Mouse (Mus musculus) neutrophil, adult 65 days (primary cell): ENCODE measurements around the gene Vps72. TPM values are rescaled to one million over a fixed set of nuclear protein-coding genes. Genes with fewer than 3 reads are reported as not detected.

Experiments used
- total RNA-seq: library from RNA; stranded (reverse); gene quantifications from 2 replicates; pipeline ENCODE4 v1.2.4, GENCODE M21; 2023

Gene Vps72
- 25.3 and 27.4 TPM in 2 replicates for total RNA-seq

DNA sequence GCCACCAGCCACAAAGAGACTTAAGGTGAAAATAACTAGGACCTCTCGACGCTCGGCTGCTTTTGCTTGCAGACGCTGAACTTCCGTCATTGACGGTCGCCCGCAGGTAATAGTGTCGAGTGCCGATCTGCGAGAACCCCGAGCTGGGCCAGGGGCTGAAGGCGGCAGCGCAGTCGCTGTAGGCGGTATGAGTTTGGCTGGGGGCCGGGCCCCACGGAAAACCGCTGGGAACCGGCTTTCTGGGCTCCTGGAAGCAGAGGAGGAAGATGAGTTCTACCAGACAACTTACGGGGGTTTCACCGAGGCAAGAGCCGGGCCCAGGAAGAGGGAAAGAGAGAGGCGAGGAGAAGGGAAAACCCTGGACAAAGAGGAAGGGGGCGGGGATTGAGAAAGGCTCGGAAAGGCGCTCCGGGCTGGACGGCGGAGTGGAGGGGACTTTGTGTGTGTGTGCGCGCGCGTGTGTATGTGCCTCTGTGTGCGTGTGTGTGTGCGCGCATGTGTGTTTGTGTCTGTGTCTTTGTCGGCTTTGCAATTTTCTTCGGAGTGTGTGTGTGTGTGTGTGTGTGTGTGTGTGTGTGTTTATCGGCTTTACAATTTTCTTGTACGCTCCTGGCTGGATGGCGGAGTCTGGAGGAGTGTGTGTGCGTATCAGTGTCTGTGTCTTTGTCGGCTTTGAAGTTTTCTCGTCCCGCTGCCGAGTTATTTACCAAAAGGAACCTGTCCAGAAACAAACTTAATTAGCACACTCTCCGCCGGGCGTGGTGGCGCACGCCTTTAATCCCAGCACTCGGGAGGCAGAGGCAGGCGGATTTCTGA is at the start of gene Vps72:
Vps72 (plus strand) TSS at position 112 of the 816 bp plus-strand sequence.

DNA sequence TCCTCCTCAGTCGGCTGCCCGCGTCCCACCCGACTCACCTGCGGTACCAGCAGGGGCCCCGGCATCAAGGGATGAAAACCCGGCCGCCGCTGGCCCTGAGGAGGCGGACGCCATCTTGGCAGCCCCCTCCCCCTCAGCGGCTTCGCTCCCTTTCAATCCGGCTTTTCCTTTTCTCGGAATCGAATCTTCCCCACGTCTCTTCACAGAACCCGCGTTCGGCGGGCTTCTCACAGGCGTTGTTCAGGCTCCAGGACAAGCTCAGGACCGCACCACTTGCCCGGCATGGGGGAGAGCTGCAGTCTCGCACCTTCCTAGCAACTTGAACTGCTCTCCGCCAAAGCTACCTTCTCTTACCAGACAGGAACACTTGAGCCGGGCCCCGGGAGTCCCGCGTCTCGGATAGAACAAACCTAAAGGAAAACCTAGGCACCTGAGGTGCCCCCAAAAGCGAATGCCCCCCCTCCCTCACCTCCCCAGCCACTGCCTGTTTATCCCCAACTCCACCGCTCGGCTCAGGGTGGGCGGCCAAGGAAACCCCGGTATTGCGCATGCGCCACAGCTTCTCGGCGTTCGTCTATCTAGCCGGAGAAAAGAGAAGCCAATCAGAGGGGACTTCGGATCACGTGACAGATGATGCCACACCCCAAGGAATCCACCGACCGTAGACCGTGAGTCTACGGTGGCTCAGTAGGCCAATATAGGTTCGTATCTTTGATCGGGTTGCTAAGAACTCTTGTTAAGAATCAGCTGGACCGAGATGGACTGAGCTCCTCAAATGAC is 4.3 kb upstream of the Vps72 start, which contains the start of gene Pip5k1a:
Pip5k1a (minus strand) TSS at position 593 of the 780 bp plus-strand sequence.

DNA sequence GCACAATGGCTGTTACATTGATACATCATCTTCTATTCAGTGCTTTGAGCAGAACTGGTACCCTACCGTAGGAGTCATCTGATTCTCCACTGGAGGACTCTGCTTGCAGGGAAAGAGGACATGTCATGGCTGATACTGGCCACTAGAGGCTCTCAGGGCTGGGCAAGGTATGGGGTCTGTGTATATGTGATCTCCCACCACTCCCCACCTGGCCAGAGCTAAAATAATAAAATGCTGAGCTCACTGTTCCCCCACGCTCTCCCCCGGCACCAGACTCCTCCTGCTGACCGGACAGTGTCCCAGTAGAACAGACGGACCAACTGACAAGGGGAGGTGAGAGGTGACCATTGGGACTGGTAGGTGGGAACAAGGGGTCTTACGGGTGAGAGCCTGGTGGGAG is 13.4 kb downstream of the Vps72 start, which contains the start of gene Tmod4:
Tmod4 (plus strand) TSS at position 231 of the 400 bp plus-strand sequence.

DNA sequence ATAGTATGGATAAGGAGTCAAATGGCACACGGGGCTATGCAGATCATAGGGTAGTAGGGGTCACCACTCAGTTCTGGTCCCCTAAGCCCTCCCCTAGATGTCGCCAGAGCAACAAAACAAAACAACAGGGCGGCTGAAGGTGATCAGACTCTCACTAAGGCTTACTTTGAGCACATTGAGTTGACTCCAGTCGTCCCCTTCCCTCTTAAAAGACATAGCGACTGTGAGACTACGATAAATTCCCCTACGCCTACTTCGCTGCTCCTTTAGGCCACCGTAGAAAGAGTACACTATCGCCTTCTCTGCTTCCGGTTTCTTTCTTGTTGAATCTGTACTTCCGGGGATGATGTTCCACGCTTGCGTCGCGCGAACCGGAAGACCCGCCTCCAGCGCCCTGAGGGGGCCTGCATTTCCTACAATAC is 22.9 kb downstream of the Vps72 start, which contains the start of the genes Scnm1 and Lysmd1:
Scnm1 (minus strand) TSS at position 332 of the 422 bp plus-strand sequence.
Lysmd1 (plus strand) TSS at position 409 of the 422 bp plus-strand sequence.

DNA sequence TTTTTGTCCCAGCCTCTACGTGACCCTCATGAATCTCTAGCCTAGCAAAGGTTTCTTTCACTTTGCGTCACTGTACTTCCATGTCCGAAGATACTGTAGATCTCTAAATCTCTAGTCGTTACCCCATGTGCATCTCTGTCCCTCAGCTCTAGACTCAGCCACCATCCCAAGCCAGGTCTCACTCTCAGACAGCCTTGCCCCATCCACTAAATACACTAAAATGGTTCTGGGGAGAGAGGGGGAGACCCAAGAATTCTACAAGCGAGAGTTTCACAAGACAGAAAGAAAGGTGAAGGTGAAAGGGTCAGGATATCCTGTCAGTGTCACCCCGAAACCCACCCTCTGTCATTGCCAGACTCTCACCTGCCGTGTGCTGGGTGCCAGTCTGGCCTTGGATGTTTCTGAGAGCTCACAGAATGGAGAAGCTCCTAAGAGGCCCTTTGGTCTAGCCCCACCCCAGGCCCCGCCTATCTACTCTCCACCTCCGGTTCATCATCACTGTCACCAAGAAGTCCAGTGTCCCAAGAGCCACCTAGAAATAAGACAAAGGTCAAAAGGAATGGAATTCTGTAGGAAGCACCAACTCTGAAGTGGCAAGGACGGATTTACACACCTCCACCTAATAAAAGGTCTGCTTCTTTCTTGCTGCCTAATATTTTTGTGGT is 31.3 kb downstream of the Vps72 start, which contains the start of gene Tnfaip8l2:
Tnfaip8l2 (minus strand) TSS at position 409 of the 665 bp plus-strand sequence.

DNA sequence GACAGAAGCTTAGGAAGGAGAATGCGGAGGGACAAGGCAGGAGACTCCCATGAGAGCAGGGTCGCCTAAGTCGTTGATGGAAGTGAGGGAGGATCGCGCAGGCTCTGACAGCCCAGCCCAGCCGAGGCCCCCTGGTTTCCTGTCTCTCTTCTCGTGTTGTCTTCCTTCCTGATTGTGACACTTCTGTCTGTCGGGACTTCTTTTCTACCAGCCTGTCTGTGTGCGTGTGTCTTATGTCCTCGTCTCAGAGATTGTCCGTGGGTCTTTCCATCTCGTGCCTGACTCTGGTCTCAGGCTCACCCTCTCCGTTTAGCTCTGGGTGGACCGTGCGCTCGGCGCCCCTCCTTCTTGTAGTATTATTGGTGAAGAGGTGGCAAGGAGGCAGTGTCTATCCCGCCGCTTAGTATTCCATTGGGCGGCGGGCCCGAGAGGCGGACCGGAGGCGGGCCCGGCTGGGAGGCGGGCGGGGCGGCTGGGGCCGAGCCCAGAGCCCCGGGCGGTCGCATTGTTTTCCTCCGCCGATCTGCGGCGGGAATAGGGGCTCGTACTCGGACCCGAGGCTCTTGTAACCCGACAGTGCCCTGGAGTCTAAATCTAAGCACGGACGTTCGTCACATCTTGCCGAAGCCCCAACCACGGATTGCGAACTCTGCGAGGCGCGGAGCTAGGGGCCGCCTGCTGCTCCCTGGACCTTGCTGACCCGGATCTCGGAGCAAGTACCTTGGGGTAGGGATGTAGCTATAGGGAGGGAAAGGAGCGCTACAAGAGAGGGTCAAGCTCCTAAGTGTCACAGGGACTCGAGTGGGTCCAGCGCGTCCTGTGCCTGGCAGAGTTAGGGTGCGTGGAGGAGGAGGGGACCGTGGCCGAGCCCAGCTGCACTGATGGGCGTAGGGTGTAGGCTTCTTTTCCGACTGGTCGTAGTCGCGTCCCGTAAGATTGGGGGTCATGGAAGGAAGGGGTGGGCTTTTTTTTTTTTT is 49.5 kb downstream of the Vps72 start, which contains the start of gene Sema6c:
Sema6c (plus strand) TSS at position 471 of the 977 bp plus-strand sequence.

Other genes starting within 250 kb of the Vps72 start
- 193 and 208 TPM in 2 replicates for gene Psmb4, start 224.1 kb upstream of the Vps72 start, total RNA-seq
- 13.6 and 15.2 TPM in 2 replicates for gene Selenbp1, start 178.0 kb upstream of the Vps72 start, total RNA-seq
- 24.8 and 29.7 TPM in 2 replicates for gene Rfx5, start 156.9 kb upstream of the Vps72 start, total RNA-seq
- 27.3 and 29.8 TPM in 2 replicates for gene Pi4kb, start 136.3 kb upstream of the Vps72 start, total RNA-seq
- 73.8 and 95.6 TPM in 2 replicates for gene Zfp687, start 95.6 kb upstream of the Vps72 start, total RNA-seq
- 83.0 and 92.4 TPM in 2 replicates for gene Psmd4, start 68.4 kb upstream of the Vps72 start, total RNA-seq
- gene Pip5k1a, start 4.1 kb upstream of the Vps72 start, total RNA-seq: 29.0 and 43.7 TPM in 2 replicates
- 0.82 and 2.2 TPM in 2 replicates for gene Tmod4, start 13.5 kb downstream of the Vps72 start, total RNA-seq
- gene Scnm1, start 23.0 kb downstream of the Vps72 start, total RNA-seq: 42.2 and 43.7 TPM in 2 replicates
- 1.7 and 3.5 TPM in 2 replicates for gene Lysmd1, start 23.1 kb downstream of the Vps72 start, total RNA-seq
- 75.9 and 91.0 TPM in 2 replicates for gene Tnfaip8l2, start 31.3 kb downstream of the Vps72 start, total RNA-seq
- gene Sema6c, start 49.4 kb downstream of the Vps72 start, total RNA-seq: 1.2 and 1.7 TPM in 2 replicates
- 35.0 and 43.7 TPM in 2 replicates for gene Gabpb2, start 106.9 kb downstream of the Vps72 start, total RNA-seq
- gene Cdc42se1, start 117.7 kb downstream of the Vps72 start, total RNA-seq: 256 and 259 TPM in 2 replicates
- 1.3 and 2.7 TPM in 2 replicates for gene Mllt11, start 121.1 kb downstream of the Vps72 start, total RNA-seq
- 0.27 and 0.38 TPM in 2 replicates for gene Gm128, start 130.6 kb downstream of the Vps72 start, total RNA-seq
- gene Bnipl, start 140.2 kb downstream of the Vps72 start, total RNA-seq: not detected in 2 replicates
- gene Mindy1, start 170.3 kb downstream of the Vps72 start, total RNA-seq: 188 and 238 TPM in 2 replicates
- gene Prune1, start 171.1 kb downstream of the Vps72 start, total RNA-seq: 31.3 and 33.0 TPM in 2 replicates
- 1.5 and 1.7 TPM in 2 replicates for gene Anxa9, start 196.2 kb downstream of the Vps72 start, total RNA-seq
- gene Cers2, start 203.8 kb downstream of the Vps72 start, total RNA-seq: 135 and 163 TPM in 2 replicates
- 15.1 and 20.1 TPM in 2 replicates for gene Setdb1, start 246.2 kb downstream of the Vps72 start, total RNA-seq